Mouse (Mus musculus): ENCODE measurements around the gene Pinlyp.

- no peak for TF ChIP-seq CTCF (IDR thresholded peaks at IDR 0.05)
- no peak for TF ChIP-seq EP300 (IDR thresholded peaks at IDR 0.05)
These were observed 28.4 kb upstream of the Pinlyp start for GRCm38 (mm10) chr7:24574224-24574796.
